Mouse (Mus musculus) lung, adult 18-20 months (tissue): ENCODE results near the gene Pou4f1.

ENCODE experiments used
- DNase-seq, 2 experiments: peaks; one replicate each; pipeline ENCODE4 v3.0.0; 2022; ENCODE audit warnings: mixed read lengths in 2 of 2

The Pou4f1 gene

DNA sequence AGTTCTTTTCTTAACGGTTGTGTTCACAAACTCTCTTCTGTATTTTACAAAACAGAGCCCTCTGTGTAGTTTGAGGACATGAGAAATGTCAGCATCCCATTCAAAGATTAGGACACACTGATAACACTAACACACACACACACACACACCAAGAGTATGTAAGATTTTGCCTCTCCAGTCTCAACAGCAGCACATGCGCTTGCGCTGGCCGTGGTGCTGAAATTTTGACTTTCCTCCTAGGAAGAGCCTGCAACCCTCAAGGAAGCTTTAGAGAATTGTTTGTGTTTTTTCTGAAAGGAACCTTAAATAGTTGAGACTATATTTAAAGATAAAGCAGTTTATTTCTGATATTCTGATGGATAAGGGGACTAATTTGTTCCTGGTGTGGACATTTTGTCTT is 14.0 kb downstream of the Pou4f1 start:
- DNase-seq = no peak

DNA sequence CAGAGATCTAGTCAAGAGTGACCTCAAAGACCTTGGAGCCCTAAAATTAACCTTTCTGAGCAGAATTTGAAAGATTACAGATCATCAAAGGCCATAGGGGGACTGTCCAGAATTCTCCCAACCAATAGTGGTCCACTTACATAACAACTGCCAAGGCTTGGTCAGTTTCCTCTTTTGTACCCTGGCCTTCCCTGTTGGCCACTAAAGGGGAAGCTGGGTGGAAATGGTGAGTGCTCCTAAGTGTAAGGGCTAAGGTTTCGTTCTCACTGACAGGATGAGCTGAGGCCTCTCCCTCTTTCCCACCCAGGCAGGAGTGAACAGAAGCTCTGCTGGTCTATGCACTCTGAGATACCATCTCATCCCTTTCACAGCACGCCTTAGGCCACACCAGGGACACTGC is 33.5 kb downstream of the Pou4f1 start:
- no peak for DNase-seq

DNA sequence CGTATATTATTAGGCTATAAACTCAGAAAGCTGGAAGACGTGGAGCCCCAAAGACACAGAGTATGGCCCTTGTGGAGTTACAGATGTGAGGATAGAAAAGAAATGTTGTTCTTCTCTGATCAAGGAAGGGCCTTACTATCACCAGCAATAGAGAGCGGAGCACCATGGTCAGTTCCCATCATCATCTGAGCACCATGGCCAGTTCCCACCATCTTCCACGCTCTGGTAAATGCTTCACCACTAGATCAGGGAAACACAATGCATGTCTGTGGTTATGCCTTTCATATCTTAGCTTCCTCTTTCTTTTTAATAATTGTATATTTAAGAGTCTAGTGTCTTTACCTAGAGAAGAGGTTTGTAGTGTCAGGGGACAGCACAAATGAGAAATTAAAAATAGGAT is 37.0 kb downstream of the Pou4f1 start:
- no peak for DNase-seq

DNA sequence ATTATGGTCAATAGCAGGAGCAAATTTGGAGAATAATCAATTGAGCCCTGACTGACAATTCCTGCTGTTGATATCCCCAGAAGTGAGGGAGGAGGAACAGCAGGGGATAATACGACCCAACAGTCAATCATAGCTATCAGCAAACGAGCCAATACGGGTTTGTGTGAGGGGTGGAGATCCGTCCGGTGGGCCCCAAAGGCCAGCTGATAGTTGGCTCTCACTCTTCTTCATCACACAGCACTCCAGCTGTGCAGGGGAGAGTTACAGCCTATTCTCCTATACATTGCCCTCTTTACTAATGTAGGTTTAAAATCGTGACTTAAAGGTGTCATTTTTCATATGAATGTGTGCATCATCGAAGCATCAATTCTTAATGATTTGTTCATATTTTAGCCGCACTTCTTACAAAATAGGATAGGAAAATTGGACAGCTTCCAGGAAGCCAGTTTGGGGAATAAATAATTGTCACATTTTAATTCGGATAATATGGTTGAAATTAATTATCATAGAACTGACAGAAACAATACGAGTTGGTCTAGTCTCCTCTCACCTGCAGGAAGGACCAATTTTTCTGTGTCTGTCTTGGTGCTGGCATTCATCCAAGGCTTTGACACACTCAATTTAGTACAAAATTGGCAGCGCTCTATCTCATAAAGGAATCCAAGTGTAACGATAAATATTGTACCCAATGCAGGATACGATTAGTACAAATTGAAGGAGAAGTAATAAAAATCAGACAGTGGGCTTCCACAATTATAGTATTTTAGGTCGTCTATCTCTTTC is 43.9 kb downstream of the Pou4f1 start:
- DNase-seq = no peak
